ENCODE assay signal across 13 mouse cellular contexts in the genomic region with DNA sequence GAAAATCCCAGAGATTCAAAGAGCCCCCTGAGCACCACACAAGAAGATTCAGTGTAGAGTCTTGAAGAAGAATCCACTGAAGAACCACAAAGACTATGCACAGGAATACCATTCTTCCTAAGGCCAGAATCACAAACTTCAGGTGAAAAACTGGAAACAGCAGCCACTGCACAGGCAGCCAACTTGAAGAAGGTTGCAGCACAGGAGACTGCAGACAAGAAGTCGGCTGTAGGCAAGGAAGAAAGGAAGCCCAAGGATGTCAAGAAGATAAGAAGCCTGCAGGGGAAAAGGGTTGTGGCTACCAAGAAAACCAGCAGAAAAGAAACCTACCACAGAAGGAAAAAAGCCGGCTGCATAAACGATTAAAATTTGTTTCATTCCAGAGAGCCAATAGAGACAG.
"Had no signal": no experiment of that assay in that cellular context is flagged by ENCODE, and none has a peak within 500 bp of the region (broad histone marks: within the 10 kb centered on the region; RNA-seq: fewer than 3 reads in every experiment).

No protein-coding gene starts in this region.

- H3K36me3 ChIP-seq: kidney, embryonic 15.5 days; limb, embryonic 15.5 days; liver, embryonic 12.5 days; midbrain, embryonic 13.5 days; neural tube, embryonic 15.5 days had no signal

- DNase-seq: kidney, adult 2 months; kidney, postnatal 25 days; layer of hippocampus, adult 9-11 months; layer of hippocampus, postnatal 36 days; lung, embryonic 14.5 days; lung, postnatal 14 days; retina, postnatal 1 day; right cerebral cortex, postnatal 4 days had no signal

- H3K27ac ChIP-seq: kidney, embryonic 15.5 days; limb, embryonic 15.5 days; liver, embryonic 12.5 days; midbrain, embryonic 13.5 days; neural tube, embryonic 15.5 days had no signal

- H3K4me3 ChIP-seq: kidney, embryonic 15.5 days; limb, embryonic 15.5 days; liver, embryonic 12.5 days; midbrain, embryonic 13.5 days; neural tube, embryonic 15.5 days had no signal

- H3K4me1 ChIP-seq: kidney, embryonic 15.5 days; limb, embryonic 15.5 days; liver, embryonic 12.5 days; midbrain, embryonic 13.5 days; neural tube, embryonic 15.5 days had no signal

- ATAC-seq: liver, embryonic 12.5 days; midbrain, embryonic 13.5 days had no signal

- H3K27me3 ChIP-seq: kidney, embryonic 15.5 days; limb, embryonic 15.5 days; liver, embryonic 12.5 days; midbrain, embryonic 13.5 days; neural tube, embryonic 15.5 days had no signal
